Mouse (Mus musculus) embryonic fibroblast, embryonic 13.5 days (primary cell): ENCODE results near the gene Itih5.

ENCODE experiments used
- CTCF ChIP-seq: IDR thresholded peaks from 2 replicates; pipeline ENCODE4 v1.5.1; 2011; ENCODE audit warnings: mild to moderate bottlenecking, control low read depth, low read length, moderate library complexity, borderline replicate concordance; ENCODE audit not compliant: insufficient read depth
- POLR2A ChIP-seq: IDR thresholded peaks from 2 replicates; pipeline ENCODE4 v1.6.1; 2011; ENCODE audit warnings: low read depth, mild to moderate bottlenecking, control low read depth, low read length, moderate library complexity

- TF ChIP-seq POLR2A (no peak), CTCF (no peak; the same call in 1 of the 2 replicates)
Observed at GRCm38 (mm10) chr2:10300244-10300643, 146.9 kb downstream of the Itih5 start.
